Mouse (Mus musculus): Measurements from ENCODE around the gene Efcab6. TPM values are rescaled to one million over a fixed set of nuclear protein-coding genes. Genes with fewer than 3 reads are reported as not detected.

Efcab6 gene
- polyA plus RNA-seq, 1 experiment: not detected

DNA sequence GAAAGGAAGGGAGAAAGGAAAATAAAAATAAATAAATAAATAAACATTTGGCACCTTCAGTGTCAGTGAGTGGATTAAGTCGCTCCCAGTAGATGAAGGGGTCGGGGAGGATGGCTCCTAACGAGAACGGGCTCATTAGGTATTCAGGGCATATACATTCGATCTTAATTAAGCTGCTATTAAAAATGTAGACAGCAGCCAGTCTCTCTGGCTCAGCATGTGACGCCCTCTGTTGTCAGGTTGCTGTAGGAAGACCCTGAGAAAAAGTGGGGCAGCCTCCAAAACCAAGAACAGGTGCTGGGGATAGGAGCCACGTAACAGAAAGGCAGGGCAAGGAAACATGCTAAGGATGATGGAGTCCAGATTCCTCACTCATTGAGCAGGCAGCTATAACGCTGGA, 39.5 kb downstream of the Efcab6 start:
- no peak overlapping the region for H3K4me3 ChIP-seq (ENCODE audit: low read depth, low read length)
- WGBS: 72% methylated on average over 8 of the region's 8 CpGs

DNA sequence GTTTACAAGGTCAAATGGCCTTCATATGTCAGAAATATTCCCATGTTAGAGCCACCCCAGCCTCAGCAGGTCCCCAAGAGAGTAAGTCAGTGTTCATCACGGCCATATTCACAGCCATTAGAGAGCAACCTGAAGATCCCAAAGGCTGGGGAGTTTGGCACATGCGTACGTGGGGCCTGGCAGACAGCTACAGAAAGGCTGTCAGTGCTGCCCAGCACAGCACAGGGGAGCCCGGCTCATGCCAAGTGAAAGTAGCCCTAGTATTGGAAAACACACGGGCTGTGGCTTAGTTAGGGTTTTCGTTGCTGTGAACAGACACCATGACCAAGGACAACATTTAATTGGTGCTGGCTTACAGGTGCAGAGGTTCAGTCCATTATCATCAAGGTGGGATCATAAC, 40.3 kb downstream of the Efcab6 start:
- Histone ChIP-seq H3K4me3 (ENCODE audit: low read depth, low read length) (no peak overlapping the region), H3K4me1 (ENCODE audit: control insufficient read depth, insufficient read depth, insufficient read length, low read length) (no peaks in the 10 kb centered on the region), H3K27ac (ENCODE audit: insufficient read depth, low read depth, low read length) (no peak overlapping the region), H3K27me3 (ENCODE audit: control insufficient read depth, insufficient read depth, low read length) (no peaks in the 10 kb centered on the region), H3K36me3 (ENCODE audit: control insufficient read depth, insufficient read depth, low read length) (no peaks in the 10 kb centered on the region)
- TF ChIP-seq POLR2A (IDR thresholded peaks at IDR 0.05; ENCODE audit: low read depth, low read length) (no peak), CTCF (IDR thresholded peaks at IDR 0.05; ENCODE audit: extremely low read depth, insufficient read length, insufficient replicate concordance, low read depth, low read length) (no peak)
- 78% methylated on average over 6 of the region's 6 CpGs for WGBS

More for the DNA sequence above, 39.5 kb downstream of the Efcab6 start:
- H3K27me3 ChIP-seq (ENCODE audit: control insufficient read depth, insufficient read depth, low read length): no peaks in the 10 kb centered on the region
- H3K27ac ChIP-seq (ENCODE audit: insufficient read depth, low read depth, low read length): no peak overlapping the region
- no peak for TF ChIP-seq POLR2A (IDR thresholded peaks at IDR 0.05; ENCODE audit: low read depth, low read length)
- TF ChIP-seq CTCF (IDR thresholded peaks at IDR 0.05; ENCODE audit: extremely low read depth, insufficient read length, insufficient replicate concordance, low read depth, low read length): no peak
- no peaks in the 10 kb centered on the region for H3K36me3 ChIP-seq (ENCODE audit: control insufficient read depth, insufficient read depth, low read length)
- no peaks in the 10 kb centered on the region for H3K4me1 ChIP-seq (ENCODE audit: control insufficient read depth, insufficient read depth, insufficient read length, low read length)

DNA sequence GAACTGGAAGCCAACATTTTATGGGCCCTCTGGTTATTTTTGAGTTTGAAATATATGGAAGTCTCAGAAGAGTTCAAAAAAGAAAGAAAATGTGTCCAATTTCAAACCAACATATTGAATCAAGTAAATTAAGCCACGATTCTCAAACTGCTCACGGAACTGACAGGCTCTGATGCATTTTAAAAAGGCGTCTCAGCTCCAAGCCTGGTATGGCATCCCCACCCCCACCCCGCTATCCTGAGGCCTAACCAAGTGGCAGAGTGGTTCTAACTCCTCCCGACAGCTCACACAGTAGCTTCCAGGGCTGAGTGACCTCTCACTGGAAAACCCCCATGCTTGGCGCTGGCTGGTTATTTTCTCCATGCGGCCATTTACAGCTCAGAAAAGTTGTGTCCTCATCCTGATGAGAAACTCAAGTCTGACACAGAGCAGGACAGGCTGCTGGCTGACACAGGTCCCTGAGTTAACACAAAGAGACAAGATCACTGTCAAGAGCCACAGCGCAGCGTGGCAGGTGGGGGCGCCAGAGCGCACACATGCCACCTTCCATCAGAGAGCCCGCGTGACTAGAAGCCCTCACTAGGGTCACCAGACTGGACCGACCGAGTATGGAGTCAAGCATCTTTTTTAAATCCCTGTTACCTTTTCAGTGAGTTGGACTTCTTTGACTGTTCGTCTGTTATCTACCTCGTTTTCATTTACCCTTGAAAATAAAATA, 55.7 kb downstream of the Efcab6 start:
- H3K4me1 ChIP-seq (ENCODE audit: control insufficient read depth, insufficient read depth, insufficient read length, low read length): no peaks in the 10 kb centered on the region
- no peaks in the 10 kb centered on the region for H3K36me3 ChIP-seq (ENCODE audit: control insufficient read depth, insufficient read depth, low read length)
- no peak overlapping the region for H3K4me3 ChIP-seq (ENCODE audit: low read depth, low read length)
- no peak overlapping the region for H3K27ac ChIP-seq (ENCODE audit: insufficient read depth, low read depth, low read length)
- WGBS: 54% methylated on average over 17 of the region's 17 CpGs
- no peak for TF ChIP-seq POLR2A (IDR thresholded peaks at IDR 0.05; ENCODE audit: low read depth, low read length)
- no peak for TF ChIP-seq CTCF (IDR thresholded peaks at IDR 0.05; ENCODE audit: extremely low read depth, insufficient read length, insufficient replicate concordance, low read depth, low read length)
- H3K27me3 ChIP-seq (ENCODE audit: control insufficient read depth, insufficient read depth, low read length): no peaks in the 10 kb centered on the region

DNA sequence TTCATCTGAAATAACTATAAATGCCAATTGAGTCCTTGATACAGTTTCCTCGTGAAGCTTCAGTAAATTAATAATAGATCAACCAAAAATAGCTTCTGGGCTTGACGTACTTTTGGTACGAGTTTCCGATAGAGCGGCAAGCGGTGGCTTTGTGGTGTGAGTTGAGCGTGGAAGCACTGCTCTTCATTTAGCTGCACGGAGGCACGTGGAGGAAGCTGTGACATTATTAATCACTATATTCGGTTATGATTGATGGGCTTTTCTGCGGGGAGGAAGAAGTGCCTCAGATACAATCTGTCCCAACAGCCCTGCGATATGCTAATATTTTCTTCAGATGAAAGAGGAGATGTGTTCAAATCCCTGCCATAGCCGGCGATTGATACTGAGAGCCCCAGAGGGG, 60.9 kb downstream of the Efcab6 start:
- TF ChIP-seq POLR2A (IDR thresholded peaks at IDR 0.05; ENCODE audit: low read depth, low read length) (no peak), CTCF (IDR thresholded peaks at IDR 0.05; ENCODE audit: extremely low read depth, insufficient read length, insufficient replicate concordance, low read depth, low read length) (no peak)
- Histone ChIP-seq H3K27ac (ENCODE audit: insufficient read depth, low read depth, low read length) (no peak overlapping the region), H3K4me3 (ENCODE audit: low read depth, low read length) (no peak overlapping the region), H3K36me3 (ENCODE audit: control insufficient read depth, insufficient read depth, low read length) (no peaks in the 10 kb centered on the region), H3K27me3 (ENCODE audit: control insufficient read depth, insufficient read depth, low read length) (no peaks in the 10 kb centered on the region), H3K4me1 (ENCODE audit: control insufficient read depth, insufficient read depth, insufficient read length, low read length) (no peaks in the 10 kb centered on the region)
- 85% methylated on average over 14 of the region's 14 CpGs for WGBS

- Histone ChIP-seq H3K27me3 (ENCODE audit: control insufficient read depth, insufficient read depth, low read length) (no peaks in the 10 kb centered on the region), H3K4me3 (ENCODE audit: low read depth, low read length) (no peak overlapping the region), H3K36me3 (ENCODE audit: control insufficient read depth, insufficient read depth, low read length) (no peaks in the 10 kb centered on the region), H3K27ac (ENCODE audit: insufficient read depth, low read depth, low read length) (no peak overlapping the region), H3K4me1 (ENCODE audit: control insufficient read depth, insufficient read depth, insufficient read length, low read length) (no peaks in the 10 kb centered on the region)
- 55% methylated on average over 3 of the region's 3 CpGs for whole genome bisulfite sequencing
- no peak for TF ChIP-seq POLR2A (IDR thresholded peaks at IDR 0.05; ENCODE audit: low read depth, low read length)
- TF ChIP-seq CTCF (IDR thresholded peaks at IDR 0.05; ENCODE audit: extremely low read depth, insufficient read length, insufficient replicate concordance, low read depth, low read length): no peak
These were observed 66.1 kb downstream of the Efcab6 start for GRCm38 (mm10) chr15:83999071-83999470.

DNA sequence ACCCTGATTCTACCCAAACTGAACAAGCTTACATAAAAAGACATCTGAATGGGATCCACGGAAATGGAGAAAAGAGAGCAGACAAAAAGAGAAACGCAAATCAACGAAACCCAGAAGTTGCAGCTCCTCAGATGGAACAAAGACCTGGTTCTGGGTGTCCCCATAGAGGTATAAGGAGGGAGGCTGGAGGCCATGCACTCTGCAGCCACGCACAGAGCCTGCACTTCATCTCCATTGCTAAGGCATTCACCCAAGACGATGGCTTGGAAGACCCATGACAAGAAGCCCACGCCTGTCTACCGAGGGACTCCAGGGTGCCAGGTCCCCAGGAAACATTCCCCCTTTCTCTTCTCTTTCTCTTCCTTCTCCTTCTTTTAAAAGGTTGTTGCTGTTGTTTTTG, 66.6 kb downstream of the Efcab6 start:
- no peaks in the 10 kb centered on the region for H3K36me3 ChIP-seq (ENCODE audit: control insufficient read depth, insufficient read depth, low read length)
- no peak overlapping the region for H3K27ac ChIP-seq (ENCODE audit: insufficient read depth, low read depth, low read length)
- no peaks in the 10 kb centered on the region for H3K4me1 ChIP-seq (ENCODE audit: control insufficient read depth, insufficient read depth, insufficient read length, low read length)
- H3K27me3 ChIP-seq (ENCODE audit: control insufficient read depth, insufficient read depth, low read length): no peaks in the 10 kb centered on the region
- no peak for TF ChIP-seq POLR2A (IDR thresholded peaks at IDR 0.05; ENCODE audit: low read depth, low read length)
- no peak for TF ChIP-seq CTCF (IDR thresholded peaks at IDR 0.05; ENCODE audit: extremely low read depth, insufficient read length, insufficient replicate concordance, low read depth, low read length)
- no peak overlapping the region for H3K4me3 ChIP-seq (ENCODE audit: low read depth, low read length)
- 54% methylated on average over 7 of the region's 7 CpGs for WGBS

- H3K27ac ChIP-seq (ENCODE audit: insufficient read depth, low read depth, low read length): no peak overlapping the region
- no peak overlapping the region for H3K4me3 ChIP-seq (ENCODE audit: low read depth, low read length)
- H3K27me3 ChIP-seq (ENCODE audit: control insufficient read depth, insufficient read depth, low read length): no peaks in the 10 kb centered on the region
- H3K36me3 ChIP-seq (ENCODE audit: control insufficient read depth, insufficient read depth, low read length): no peaks in the 10 kb centered on the region
- TF ChIP-seq CTCF (IDR thresholded peaks at IDR 0.05; ENCODE audit: extremely low read depth, insufficient read length, insufficient replicate concordance, low read depth, low read length): no peak
- TF ChIP-seq POLR2A (IDR thresholded peaks at IDR 0.05; ENCODE audit: low read depth, low read length): no peak
- WGBS: 32% methylated on average over 19 of the region's 19 CpGs
- no peaks in the 10 kb centered on the region for H3K4me1 ChIP-seq (ENCODE audit: control insufficient read depth, insufficient read depth, insufficient read length, low read length)
These were observed 67.1 kb downstream of the Efcab6 start for GRCm38 (mm10) chr15:83998115-83998514.
